Mouse (Mus musculus): Measurements from ENCODE around the gene Arrb1.

- TF ChIP-seq CTCF (IDR thresholded peaks at IDR 0.05; ENCODE audit: borderline replicate concordance, extremely low read depth, insufficient read depth, insufficient read length) (peak; percentile 81), POLR2A (IDR thresholded peaks at IDR 0.05; ENCODE audit: borderline replicate concordance, extremely low read depth, insufficient read depth, insufficient read length, poor library complexity, severe bottlenecking) (peak; percentile 45; the same call in 1 of the 2 replicates)
These were observed 90.6 kb downstream of the Arrb1 start for GRCm38 (mm10) chr7:99625722-99626375.
